Mouse (Mus musculus) C2C12 (cell line): ENCODE results near the gene Ggta1.

Experiments used
- CTCF ChIP-seq: IDR thresholded peaks from one replicate; pipeline ENCODE4 v1.5.1; 2011; ENCODE audit not compliant: control insufficient read depth, insufficient read depth, insufficient read length
- FOSL1 ChIP-seq: IDR thresholded peaks from one replicate; pipeline ENCODE4 v1.8.0; 2011; ENCODE audit warnings: mild to moderate bottlenecking, low read length; ENCODE audit not compliant: poor library complexity, insufficient read depth, severe bottlenecking
- MYOD1 ChIP-seq: IDR thresholded peaks from one replicate; pipeline ENCODE4 v1.6.1; 2011; ENCODE audit warnings: low read depth; ENCODE audit not compliant: control insufficient read depth, insufficient read length

GRCm38 (mm10) chr2:35465677-35466076, 2.6 kb upstream of the Ggta1 start:
- TF ChIP-seq CTCF (no peak), MYOD1 (no peak), FOSL1 (no peak)
